Mouse (Mus musculus): ENCODE measurements around the gene Akr1cl.

DNA sequence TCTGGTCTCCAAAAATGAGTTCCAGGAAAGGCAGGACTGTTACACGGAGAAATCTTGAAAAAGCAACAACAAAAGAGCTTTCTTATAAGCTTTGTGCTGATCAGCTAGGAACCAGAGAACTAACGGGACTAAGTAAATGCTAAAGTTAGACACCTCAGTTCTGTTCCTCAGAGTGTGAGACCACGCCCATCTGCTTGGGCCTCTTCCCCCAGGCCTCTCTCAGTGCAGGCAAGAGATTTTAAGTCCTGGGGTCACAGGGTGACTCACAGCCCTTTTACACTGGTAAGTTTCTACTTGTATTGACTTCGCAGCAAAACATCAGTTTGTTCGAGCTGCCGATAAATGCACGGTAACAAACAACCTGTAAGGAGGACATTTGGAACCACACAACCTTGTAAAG lies 19.1 kb upstream of the Akr1cl start:
- TF ChIP-seq CTCF (IDR thresholded peaks at IDR 0.05; ENCODE audit: low read depth) (no peak), EP300 (IDR thresholded peaks at IDR 0.05; ENCODE audit: low read depth) (no peak)
